Mouse (Mus musculus): Measurements from ENCODE around the gene Tulp2. TPM values are rescaled to one million over a fixed set of nuclear protein-coding genes. Genes with fewer than 3 reads are reported as not detected.
"Not testable (repeated sequence)": the region's sequence is repeated elsewhere in the genome, so short reads cannot be mapped to it uniquely, and the experiment has no call there.

The Tulp2 gene
- total RNA-seq, 2 experiments from 2014 or later: not detected

DNA sequence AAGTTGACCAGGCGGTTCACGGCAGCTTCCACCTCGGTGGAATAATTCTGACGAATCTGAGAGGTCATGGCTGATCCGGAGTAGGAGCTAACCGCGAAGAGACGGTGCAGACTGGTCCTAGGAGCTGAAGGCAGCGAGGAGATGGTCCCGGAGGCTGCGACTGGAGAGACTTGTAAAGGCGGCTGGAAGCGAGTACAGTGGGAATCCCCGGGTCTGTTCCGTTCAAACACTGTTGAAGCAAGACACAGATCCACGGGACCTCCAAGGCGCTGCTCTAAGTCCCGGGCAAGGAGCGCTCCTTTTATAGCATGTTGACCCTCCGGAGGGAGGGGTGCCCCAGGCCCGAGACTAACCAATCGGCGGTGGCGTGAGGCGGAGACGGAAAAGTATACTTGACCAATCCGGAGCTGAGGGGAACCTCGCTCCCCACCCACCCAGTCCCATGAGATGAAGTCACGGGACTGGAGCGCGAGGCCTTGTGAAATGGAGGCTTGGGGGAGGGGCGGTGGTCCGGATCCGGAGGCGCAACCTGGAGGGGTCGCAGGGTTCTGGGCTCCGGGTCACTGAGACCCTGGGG lies 22.0 kb upstream of the Tulp2 start, which contains the start of gene Ftl1:
Gene Ftl1 (minus strand): TSS at position 321 of the 577 bp plus-strand sequence.
- ATAC-seq (ENCODE audit: poor library complexity, severe bottlenecking): peak; percentile 83

DNA sequence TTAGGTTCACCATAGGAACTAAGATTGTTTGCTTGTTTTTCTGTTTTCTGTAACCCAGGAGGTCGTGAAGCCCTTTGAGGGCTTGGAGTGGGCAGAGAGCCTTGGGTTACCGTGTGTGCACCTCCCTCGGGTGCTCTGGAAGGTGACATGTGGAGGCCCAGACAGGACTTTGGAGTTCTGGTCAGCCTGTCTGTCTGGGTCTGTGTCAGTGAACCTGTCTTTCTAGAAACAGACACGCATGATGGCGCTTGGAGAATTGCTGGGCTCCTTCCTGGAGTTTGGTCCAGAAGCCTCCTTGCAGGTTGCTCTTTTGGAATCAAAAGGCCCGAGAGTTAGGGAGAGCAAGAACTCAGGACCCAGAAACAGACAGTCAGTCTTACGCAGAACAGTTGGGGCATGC lies 21.3 kb upstream of the Tulp2 start:
- ATAC-seq (ENCODE audit: poor library complexity, severe bottlenecking): no peak

DNA sequence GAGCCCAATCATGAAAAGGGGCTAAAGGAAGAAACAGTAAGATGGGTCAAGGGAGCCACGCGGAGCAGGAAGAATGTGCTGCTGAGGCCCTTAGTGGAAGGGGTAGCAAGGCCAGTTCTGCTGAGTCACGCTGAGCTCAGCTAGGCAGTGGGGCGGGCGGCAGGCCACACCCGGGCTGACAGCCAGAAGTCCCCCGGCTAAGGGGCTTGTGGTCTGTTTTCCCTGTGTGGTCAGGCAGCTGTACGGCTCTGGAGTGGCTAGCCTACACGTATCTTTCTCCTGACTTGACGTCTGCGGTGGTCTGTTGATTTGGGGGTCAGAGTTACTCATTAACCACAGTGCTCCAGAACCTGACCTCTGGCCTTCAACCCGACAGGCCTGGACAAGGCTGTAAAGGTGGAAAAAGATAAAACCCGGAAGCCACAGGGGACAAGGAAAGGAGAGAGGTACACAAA lies 20.8 kb upstream of the Tulp2 start:
- ATAC-seq (ENCODE audit: poor library complexity, severe bottlenecking): peak; percentile 51

DNA sequence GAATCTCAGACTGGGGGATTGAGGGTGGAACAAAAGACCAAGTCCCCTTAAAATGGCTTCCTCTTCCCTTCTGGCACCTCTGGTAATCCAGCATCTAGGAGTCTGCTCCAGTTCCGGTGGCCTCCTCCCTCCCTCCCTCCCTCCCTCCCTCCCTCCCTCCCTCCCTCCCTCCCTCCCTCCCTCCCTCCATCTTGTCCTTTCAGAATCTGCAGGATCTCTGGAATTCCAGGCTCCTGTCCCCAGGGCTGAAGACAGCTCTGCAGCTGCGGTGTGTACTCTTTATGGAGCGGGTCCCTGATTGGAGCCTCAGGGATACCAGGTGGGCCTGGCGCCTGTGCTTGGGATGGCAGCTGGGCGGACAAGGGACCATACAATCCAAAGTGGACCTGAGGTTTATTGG lies 20.4 kb upstream of the Tulp2 start:
- no peak for ATAC-seq (ENCODE audit: poor library complexity, severe bottlenecking)

DNA sequence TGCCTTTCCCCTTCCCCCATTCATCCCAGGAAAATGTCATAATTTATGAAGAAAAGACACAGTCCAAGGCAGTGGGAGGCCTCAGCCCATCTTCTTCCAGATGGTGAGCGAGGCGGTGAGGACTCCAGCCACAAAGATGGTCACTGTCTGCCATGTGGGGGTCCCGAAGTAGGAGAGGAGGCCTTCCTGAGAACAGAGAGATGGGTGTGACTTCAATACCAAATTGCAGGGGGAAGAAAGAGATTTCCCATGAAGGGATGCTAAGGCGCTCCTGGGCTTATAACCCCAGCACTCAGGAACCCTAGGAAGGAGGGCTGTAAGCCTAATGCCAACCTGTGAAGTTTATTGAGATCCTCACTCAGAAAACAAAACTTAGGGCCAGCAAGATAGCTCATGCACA lies 19.9 kb upstream of the Tulp2 start:
- ATAC-seq (ENCODE audit: poor library complexity, severe bottlenecking): no peak

DNA sequence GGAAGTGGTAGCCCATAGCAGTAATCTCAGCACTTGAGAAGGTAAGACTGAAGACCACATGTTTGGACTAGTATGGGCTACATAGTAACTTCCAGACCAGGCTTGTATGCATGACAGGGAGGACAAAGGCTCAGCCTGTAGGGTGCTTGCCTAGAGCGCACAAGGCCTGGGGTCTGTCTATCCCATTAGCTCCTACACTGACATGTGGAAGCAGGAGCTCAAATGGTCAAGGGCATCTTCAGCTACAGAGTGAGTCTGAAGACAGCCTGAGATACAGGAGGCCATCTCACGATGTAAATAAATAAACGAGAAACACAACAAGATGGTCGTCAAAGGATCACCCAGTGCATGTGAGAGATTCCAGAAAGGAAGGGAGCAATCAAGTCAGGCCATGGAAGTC lies 19.4 kb upstream of the Tulp2 start:
- no peak for ATAC-seq (ENCODE audit: poor library complexity, severe bottlenecking)

DNA sequence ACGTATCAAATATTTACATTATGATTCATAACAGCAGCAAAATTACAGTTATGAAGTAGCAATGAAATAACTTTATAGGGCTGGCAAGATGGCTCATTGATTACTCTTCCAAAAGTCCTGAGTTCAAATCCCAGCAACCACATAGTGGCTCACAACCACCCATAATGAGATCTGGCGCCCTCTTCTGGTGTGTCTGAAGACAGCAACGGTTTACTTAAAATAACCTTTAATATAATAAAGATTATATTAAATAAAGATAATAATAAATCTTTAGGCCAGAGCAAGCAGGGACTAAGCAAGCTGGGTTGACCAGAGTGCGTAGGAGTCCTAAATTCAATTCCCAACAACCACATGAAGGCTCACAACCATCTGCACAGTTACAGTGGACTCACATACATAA lies 18.8 kb upstream of the Tulp2 start:
- ATAC-seq (ENCODE audit: poor library complexity, severe bottlenecking): not testable (repeated sequence)

DNA sequence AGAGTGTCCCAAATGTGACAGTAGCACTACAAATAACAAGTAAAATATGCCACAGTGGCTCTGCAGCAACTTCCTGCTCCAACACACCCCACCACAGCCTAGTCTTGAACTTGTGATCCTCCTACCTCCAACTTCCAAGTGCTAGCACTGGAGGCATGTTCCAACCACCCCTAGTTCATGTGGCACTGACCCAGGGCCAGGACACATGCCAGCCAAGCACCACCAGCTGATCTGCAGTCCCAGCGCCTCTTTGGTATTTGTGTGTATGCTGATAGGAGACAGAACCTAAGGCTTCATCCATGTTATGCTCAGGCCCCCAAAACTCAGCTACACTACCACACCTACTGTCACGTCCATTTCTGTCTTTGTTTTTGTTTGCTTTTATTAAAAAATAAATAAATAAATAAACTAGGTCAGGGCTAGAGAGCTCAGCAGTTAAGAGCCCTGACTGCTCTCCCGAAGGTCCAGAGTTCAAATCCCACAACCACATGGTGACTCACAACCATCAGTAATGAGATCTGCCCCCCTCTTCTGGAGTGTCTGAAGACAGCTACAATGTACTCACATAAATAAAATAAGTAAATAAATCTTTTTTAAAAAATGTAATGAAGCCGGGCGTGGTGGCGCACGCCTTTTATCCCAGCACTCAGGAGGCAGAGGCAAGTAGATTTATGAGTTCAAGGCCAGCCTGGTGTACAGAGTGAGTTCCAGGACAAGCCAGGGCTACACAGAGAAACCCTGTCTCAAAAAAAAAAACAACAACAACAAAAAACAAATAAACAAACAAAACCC lies 17.5 kb upstream of the Tulp2 start:
- no peak for ATAC-seq (ENCODE audit: poor library complexity, severe bottlenecking)

DNA sequence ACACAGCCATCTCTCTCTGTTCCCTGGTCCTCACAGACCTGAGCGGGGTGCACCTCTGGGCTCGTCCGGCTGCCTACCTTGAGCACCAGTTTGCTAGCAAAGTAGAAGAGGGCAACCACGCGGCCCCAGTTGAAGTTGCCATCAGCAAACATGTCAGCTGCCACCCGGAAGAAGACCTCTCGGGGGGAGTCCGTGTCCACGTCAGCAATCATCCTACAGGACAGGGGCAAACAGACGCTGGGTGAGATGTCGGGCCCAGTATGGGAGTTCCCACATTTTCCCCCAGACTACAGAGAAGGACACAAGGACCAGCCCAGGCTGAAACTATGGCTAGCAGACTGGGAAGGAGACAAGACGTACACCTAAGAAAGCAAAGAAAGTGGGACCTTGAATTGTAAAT lies 16.6 kb upstream of the Tulp2 start:
- no peak for ATAC-seq (ENCODE audit: poor library complexity, severe bottlenecking)

DNA sequence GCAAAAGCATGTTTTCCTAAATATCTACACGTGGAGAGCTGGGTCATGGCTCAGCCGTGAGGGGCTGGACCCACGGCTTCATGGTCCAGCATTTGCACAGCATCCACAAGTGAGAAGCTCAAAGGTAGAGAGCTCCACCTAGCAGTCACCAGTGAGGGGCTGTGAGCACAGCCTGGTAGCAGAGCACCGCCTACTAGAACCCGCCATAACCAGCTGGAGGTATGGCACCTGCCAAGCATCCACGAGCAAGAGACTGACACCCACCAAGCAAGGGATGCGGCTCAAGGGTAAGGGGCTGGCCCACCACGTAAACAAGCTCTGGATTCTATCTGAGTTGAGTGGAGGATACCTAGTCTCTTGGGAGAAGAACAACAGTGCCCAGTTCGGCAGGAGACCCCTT lies 16.1 kb upstream of the Tulp2 start:
- no peak for ATAC-seq (ENCODE audit: poor library complexity, severe bottlenecking)

DNA sequence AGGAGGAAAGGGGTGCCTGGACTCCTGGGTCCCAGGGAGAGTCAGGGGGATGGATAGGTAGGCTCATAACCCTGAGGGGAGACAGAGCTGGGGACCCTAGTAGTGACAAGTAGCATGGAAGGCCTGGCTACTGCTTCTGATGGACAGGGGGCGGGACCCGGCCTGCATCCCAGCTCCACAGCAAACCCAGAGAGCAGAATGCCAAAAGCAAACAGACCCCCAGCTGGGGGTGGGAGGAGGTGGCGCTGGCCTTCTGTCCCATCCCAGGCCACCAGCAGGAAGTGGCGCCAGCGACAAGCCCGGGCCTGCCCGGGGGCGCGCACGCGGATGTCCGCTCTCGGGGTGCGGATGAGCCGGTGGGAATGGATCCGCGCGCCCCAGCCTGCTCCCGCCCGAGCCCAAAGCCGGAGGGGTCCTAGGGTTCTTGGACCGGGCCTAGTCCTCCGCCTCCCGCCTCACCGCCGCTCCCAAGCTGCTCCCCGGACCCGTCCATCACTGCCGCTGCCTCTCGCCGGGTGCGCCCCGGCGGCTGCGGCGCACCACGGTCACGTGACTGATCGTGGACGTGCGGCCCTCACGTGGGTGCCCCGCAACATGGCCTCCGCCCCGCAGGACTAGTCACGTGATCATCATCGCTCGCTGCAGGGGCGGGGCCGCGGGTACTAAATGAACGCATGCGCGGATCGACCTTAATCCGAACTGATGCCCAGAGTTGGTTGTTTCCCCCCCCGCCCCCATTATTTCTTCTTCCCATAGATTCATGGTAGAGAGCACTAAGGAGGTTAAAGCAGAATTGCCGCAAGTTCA lies 15.2 kb upstream of the Tulp2 start, which contains the start of gene Bax:
Gene Bax (minus strand): TSS at position 616 of the 807 bp plus-strand sequence.
- ATAC-seq (ENCODE audit: poor library complexity, severe bottlenecking): peak; percentile 92

DNA sequence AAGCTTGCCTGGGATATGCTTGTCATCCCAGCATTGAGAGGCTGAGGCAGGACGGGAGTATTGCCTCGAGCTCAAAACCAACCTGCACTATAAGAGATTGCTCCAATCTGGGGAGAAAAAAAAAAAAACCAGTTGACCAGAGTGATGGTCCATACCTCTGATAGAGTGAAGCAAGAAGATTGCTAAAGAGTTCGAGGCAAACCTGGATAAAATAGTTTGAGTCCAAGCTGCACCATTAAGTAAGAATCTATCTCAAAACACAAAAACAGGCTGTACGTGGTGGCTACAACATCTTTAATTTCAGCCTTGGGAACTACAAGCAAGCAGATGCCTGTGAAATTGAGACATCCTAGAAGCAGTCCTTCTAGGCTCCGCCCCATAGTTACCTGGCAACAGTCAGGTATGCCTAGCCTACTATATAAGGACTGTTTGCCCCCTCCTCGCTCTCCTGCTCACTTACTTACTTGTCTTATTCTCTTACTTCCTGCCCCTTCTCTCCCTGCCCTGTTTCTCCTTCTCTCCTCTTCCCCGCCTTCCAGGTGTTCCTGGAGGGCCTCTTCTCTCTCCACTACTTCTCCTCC lies 14.5 kb upstream of the Tulp2 start:
- peak; percentile 22; the same call in 1 of the 2 replicates for ATAC-seq (ENCODE audit: poor library complexity, severe bottlenecking)

DNA sequence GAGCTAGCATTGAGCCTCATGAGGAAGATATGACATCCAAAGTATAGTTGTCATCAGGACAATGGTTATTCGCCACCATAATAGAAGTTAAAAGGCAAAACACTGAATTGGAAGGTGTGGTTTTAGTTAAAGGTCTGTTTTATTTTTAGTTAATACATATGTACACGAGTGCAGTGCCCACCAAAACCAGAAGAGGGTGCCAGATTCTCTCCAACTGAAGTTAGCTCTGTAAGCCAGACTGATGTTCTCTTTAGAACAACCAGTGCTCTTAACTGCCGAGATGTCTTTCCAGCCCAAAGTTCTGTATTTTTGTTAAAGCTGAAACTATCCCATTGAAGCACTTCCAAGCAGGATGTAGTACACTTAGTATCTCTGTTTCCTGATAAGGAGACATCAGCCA lies 10.8 kb upstream of the Tulp2 start:
- ATAC-seq (ENCODE audit: poor library complexity, severe bottlenecking): peak; percentile 62

DNA sequence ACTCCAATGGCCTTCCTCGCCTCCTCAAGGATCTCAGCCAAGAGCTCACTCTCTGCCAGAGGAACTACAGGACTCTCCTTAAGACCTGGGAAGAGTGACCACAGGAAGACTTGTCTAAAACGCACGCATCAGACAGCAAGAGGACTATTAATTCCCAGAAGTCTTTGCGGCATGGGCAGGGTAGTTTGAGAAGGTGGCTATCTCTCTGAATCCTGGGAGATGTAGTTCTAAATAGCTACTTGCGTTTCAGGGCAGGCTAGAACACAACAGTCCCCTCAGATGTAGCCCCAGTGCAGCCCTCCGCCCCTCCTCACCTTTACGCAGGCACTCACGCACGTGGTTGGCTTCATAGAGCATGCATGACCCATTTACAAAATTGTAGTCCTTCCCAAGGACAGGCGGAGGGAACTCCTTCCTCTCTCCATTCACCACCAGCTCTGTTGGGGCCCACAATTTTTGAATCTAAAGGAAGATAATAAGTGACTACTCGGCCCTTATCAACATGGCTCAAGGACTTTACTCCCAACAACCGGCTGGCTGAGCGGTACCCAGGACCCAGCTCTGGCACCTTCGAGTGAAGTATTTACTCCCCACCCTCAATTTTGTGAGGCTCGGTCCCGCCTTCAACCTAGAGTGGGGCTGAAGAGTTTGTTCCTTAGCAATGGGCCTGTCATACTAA lies 6.2 kb upstream of the Tulp2 start:
- no peak for ATAC-seq (ENCODE audit: poor library complexity, severe bottlenecking)

DNA sequence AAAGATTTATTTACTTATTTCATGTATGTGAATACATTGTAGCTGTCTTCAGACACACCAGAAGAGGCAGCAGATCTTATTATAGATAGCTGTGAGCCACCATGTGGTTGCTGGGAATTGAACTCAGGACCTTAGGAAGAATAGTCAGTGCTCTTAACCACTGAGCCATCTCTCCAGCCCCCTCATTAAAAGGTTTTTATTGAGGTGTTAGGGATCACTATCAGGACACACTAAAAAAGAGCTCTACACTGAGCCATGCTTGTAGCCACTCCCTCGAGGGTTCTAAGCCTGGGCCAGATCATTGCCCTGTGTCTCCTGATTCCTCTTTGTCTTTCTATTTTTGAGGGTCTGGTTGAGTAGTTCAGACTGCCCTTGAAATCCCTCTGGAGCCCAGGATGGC lies 5.2 kb upstream of the Tulp2 start:
- no peak for ATAC-seq (ENCODE audit: poor library complexity, severe bottlenecking)

DNA sequence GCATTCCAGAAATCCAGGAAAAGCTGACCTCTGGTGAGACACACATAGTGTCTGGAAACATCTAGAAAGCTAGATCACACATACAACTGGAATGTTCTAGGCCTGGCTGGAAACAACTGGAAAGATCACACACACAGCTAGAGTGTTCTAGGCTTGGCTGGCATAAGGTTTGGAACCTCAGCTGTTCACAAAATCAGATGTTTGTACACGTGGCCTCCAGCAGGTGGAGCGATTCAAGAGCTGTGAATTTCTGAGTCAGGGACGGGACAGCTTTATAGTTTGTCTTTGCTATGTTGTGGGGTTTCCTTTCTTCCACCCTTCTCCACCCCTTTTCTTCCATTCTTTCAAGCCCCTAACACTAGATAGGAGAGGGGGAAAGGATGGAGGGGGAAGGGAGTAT lies 4.7 kb upstream of the Tulp2 start:
- peak; percentile 73 for ATAC-seq (ENCODE audit: poor library complexity, severe bottlenecking)

DNA sequence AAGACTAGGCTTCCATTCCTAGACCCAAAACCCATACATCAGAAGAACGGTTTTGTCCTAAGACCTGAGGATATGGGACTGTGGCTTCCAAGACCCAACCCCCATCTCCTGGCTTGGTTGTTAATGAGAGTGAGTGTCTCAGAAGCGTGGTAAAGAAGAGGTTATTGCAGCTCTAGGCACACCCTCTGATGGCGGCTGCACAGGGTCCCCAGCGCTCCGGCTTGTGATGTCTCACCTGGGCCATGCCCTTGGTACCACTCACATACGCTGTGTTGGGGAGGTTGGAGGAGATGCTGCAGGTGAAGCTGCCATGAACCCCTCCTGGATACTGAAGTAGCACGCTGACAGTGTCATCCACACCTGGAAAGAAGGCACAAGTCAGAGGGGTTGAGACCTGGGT lies 2.9 kb upstream of the Tulp2 start:
- ATAC-seq (ENCODE audit: poor library complexity, severe bottlenecking): no peak

DNA sequence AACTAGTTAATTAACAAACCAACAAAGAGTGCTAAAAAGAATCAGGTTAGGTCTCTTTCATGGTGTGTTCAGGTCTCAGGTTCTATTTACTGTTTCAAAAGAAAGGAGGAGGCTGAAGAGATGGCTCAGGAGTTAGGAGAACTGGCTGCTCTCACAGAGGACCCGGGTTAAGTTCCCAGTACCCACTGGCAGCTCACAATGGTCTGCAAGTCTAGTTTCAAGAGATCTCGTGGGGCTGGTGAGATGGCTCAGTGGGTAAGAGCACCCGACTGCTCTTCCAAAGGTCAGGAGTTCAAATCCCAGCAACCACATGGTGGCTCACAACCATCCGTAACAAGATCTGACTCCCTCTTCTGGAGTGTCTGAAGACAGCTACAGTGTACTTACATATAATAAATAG lies 1.4 kb upstream of the Tulp2 start:
- ATAC-seq (ENCODE audit: poor library complexity, severe bottlenecking): not testable (repeated sequence)

DNA sequence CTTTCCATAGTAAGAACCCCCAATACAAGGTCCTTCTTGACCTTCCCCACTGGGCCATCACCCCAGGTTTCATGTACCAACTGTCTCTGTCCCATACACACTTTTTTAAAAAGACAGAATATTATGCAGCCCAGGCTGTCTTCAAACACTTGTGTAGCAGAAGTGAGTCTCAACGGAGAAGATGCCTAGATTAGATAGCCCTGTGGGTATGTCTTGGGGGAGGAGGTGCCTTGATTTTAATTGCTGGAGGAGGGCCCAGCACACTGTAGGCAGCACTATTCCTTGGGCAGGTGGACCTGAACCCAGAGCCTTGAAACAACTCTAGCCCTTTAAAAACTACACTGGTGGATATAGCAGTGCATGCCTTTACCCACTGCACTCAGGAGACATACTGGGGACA lies 489 bp downstream of the Tulp2 start:
- ATAC-seq (ENCODE audit: poor library complexity, severe bottlenecking): no peak

DNA sequence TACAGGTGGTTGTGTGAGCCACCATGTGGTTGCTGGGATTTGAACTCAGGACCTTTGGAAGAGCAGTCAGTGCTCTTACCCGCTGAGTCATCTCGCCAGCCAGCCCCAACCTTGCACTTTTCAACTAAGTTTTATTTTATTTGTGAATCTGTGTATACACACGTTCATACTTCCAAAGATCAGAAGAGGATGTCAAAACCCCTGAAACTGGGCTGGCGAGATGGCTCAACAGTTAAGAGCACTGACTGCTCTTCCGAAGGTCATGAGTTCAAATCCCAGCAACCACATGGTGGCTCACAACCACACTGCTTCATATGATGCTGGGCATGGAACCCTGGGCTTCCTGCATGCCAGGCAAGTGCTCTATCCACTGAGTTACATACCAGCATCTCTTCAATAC lies 3.3 kb downstream of the Tulp2 start:
- not testable (repeated sequence) for ATAC-seq (ENCODE audit: poor library complexity, severe bottlenecking)

DNA sequence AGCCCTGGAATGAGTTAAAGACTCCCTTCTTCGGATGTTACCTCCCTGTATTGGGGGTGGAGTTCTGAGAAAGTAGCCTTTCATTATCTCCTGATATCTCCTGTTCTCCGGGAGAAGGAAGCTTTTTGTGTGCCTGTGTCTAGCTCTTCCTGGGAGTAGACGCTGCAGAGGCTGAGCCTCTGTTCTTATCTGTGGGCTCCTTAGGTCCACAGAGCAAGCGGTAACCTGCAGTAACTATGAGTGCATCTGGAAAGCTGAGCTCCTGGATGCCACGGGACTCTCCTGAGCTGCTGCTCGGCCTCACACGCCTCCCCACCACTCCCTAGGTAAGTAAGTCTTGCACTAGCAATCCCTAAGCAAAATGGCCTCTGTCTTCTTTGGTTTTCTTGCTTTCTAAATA lies 4.5 kb downstream of the Tulp2 start:
- ATAC-seq (ENCODE audit: poor library complexity, severe bottlenecking): no peak

Data from megakaryocyte, adult 5-6 weeks (primary cell).